Mouse (Mus musculus) thymus, postnatal 10 days (tissue): ENCODE results near the gene Zfp583.

ENCODE experiments used
- DNase-seq, 2 experiments: peaks; one replicate each; pipeline ENCODE4 v3.0.0; 2021; ENCODE audit warnings: low spot score in 2 of 2

Zfp583 gene

GRCm38 (mm10) chr7:6285842-6286705 is 45.0 kb downstream of the Zfp583 start, which contains the start of gene Zfp667:
TSS of gene Zfp667 (plus strand) at chr7:6286579.
- DNase-seq: peak; percentile 99 to 100

- no peak for DNase-seq
Measured at GRCm38 (mm10) chr7:6285366-6285765, 45.7 kb downstream of the Zfp583 start.

- no peak for DNase-seq
Measured at GRCm38 (mm10) chr7:6284442-6285012, 46.6 kb downstream of the Zfp583 start.

- DNase-seq: peak; percentile 67 to 72
Measured at GRCm38 (mm10) chr7:6283451-6284075, 47.5 kb downstream of the Zfp583 start.

- DNase-seq: peak; percentile 79 to 86
Measured at GRCm38 (mm10) chr7:6282749-6283148, 48.3 kb downstream of the Zfp583 start.

- DNase-seq: no peak
Measured at GRCm38 (mm10) chr7:6277906-6278305, 53.2 kb downstream of the Zfp583 start.

- DNase-seq: peak; percentile 27 to 57
Measured at GRCm38 (mm10) chr7:6265695-6266094, 65.4 kb downstream of the Zfp583 start.
